Mouse (Mus musculus) common myeloid progenitor, adult 5-6 weeks (primary cell): Measurements from ENCODE around the gene Lacc1. TPM values are rescaled to one million over a fixed set of nuclear protein-coding genes. Genes with fewer than 3 reads are reported as not detected.
A peak's percentile ranks its signal among the peaks of the same experiment; 100 is the strongest.
"Not testable (repeated sequence)": the region's sequence is repeated elsewhere in the genome, so short reads cannot be mapped to it uniquely, and the experiment has no call there.

Source experiments
- ATAC-seq: replicated peaks from 2 replicates; pipeline ENCODE4 v1.8.0; 2016; ENCODE audit warnings: low read depth, mild to moderate bottlenecking, moderate TSS enrichment, inconsistent platforms; ENCODE audit not compliant: poor library complexity, severe bottlenecking
- total RNA-seq: library from RNA; stranded (forward); fragments of 200-1000, 187-1606 nt; gene quantifications from 2 replicates; pipeline ENCODE4 v1.2.3, GENCODE M21; 2017

The Lacc1 gene
- 8.4 and 10.0 TPM in 2 replicates for total RNA-seq

DNA sequence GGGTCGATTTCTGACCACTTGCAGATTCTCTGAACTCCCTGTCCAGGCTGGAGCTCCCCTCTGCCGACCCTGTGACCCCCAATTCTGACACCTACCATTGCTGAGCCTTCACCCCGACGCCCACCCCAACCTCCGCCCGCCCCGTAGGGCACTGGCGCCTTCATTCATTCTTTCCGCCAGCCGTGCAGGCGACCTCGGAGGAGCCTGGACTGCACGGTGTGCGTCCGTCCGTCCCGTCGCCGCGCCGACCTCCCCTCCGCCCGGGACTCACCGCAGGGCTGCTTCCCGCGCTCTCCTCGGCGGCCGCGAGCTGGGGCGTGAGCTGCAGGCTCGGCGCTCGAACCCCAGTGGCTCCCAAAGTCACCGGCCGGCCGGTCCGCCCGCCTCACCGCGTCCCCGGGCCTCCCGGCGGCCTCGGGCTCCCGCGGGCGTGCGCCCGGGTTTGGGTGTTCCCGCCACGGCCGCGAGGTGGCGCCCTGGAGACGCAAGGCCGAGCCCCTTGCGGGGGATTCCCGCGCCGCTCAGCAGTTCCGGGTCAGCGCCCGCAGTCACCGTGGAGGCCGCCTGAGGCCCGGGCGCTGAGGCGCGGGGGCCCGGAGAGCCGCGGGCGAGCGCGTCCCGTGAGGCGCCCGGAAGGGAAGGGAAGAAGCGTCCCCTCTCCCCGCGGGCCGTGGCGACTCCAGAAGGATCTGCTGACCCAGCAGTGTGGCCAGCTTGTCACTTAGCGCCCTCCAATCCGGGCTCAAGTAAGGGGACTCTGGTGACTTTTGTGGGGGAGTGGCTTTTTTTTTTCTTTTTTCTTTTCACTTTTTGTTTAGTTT lies at the start of gene Lacc1, which contains the start of gene Ccdc122:
Gene Lacc1, minus strand, starts transcription at position 679 of the 821 bp plus-strand sequence.
Gene Ccdc122, plus strand, starts transcription at position 547 of the 821 bp plus-strand sequence.
- ATAC-seq = peak; percentile 73

- peak; percentile 52; the same call in 1 of the 2 replicates for ATAC-seq
Measured at GRCm38 (mm10) chr14:77081248-77081647, 44.5 kb upstream of the Lacc1 start.

DNA sequence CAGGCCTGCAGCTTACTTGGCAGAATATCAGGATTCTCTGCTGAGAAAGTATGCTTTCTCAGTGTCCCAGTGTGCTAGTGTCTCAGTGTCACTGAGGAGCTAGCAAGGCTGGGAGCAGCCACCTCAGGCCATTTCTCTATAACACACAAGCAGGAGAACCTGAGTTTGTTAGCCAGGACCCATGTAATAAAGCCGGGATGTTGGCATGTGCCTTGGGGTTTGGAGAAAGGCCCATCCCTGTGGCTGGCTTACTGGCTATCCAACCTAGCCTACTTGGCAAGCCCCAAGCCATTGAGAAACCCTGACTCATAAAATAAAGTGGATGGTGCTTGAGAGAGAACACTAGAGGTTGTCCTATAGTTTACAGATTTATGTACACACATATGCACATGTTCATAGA lies 32.7 kb upstream of the Lacc1 start:
- ATAC-seq = no peak

GRCm38 (mm10) chr14:77053288-77053687 lies 16.6 kb upstream of the Lacc1 start:
- ATAC-seq = no peak

- ATAC-seq = 0 out of 2 replicates have a peak, but pooled peaks have one; percentile 5
Measured at GRCm38 (mm10) chr14:77037832-77038425, 1.2 kb upstream of the Lacc1 start.

GRCm38 (mm10) chr14:77037330-77037729 lies 626 bp upstream of the Lacc1 start:
- no peak for ATAC-seq

- no peak for ATAC-seq
Measured at GRCm38 (mm10) chr14:77034970-77035369, 1.7 kb downstream of the Lacc1 start.

DNA sequence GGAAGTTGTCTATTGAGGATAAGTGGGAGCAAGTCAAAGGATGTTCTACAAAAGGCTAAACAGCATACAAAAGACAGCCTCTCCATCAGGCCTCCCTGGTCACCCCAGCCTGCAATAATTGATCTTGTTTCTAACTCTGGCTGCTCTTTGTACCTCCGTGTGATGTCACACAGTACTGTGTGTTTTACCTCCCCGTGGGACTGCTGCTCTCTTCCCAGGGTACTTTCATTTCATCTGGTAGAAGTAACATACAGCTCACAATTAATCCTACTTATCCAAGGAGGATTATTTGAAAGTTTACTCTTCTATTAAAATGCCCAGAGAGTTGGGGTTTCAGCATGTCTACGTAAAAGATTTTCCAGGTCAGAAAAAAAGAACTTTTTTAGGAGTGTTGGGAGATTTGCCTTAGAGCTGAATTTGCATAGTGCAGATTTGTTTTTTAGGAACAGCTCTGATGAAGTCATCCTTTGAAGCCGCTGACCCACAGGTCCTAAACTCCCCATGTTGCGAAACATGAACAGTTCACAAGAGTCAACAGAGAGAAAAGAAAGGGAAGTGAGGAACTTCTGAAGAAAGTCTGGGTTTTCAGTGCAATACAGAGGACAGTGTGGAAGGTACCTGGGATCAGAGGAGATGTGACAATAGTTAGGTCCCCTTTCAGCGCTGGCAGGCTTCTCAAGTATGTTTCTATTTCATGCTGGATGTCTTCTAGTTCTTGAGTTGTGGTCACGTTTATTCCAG lies 2.4 kb downstream of the Lacc1 start:
- peak; percentile 55 for ATAC-seq

- ATAC-seq = peak; percentile 30
Measured at GRCm38 (mm10) chr14:77033391-77033790, 3.3 kb downstream of the Lacc1 start.

- no peak for ATAC-seq
Measured at GRCm38 (mm10) chr14:77032433-77032832, 4.3 kb downstream of the Lacc1 start.

- ATAC-seq = no peak
Measured at GRCm38 (mm10) chr14:77030808-77031207, 5.9 kb downstream of the Lacc1 start.

DNA sequence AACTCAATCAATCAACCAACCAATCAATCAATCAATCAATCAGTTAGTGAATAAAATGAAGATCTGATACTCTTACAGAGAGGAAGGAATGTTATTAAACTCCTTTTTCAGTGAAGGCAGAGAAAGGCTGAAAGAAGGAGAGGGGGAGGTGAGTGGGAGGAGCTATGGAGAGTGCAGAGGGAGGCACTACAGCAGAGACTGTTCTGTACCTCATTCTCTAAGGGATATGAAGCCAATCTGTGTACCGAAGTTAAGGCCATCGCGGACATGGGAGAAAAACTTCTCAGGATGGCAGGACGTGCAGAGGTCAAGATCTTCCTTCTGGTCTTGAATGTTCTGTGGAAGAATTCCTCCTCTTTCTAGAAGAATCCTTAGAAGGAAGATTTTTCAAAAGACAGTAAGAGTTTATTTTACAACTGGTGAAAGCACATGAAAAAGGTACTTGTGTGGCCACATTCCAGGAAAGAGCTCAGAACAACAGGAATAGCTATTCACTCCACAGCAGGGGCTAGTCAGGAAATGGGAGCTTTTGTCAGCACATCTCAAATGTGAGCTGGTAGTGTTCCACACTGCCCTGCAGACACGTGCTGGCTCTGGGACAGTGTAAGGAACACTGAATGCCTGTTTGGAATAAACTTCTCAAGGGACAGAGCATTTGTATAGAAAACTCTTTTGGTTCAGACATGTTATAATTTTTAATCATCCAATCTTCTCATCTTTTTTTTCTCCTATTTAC lies 7.2 kb downstream of the Lacc1 start:
- ATAC-seq = no peak

DNA sequence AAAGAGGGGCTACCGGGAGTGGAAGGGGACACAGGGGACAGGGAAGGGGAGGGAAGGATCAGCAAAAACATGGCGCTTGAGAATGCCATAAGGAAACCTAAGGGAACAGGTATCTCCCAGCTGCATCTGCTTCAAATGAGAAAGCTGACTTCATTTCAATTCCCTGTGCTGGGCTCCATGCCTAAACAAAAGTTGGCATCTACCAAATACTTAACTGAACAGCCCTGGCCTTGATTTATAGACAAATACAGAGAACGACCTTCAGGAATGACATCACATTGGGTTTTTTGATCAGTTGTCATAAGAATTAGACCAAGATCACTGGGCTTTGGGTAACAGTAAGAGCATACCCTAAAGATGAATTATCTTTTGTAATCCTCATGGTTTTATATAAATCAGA lies 12.2 kb downstream of the Lacc1 start:
- no peak for ATAC-seq

- 0 out of 2 replicates have a peak, but pooled peaks have one; percentile 42 for ATAC-seq
Measured at GRCm38 (mm10) chr14:77017211-77017610, 19.5 kb downstream of the Lacc1 start.

DNA sequence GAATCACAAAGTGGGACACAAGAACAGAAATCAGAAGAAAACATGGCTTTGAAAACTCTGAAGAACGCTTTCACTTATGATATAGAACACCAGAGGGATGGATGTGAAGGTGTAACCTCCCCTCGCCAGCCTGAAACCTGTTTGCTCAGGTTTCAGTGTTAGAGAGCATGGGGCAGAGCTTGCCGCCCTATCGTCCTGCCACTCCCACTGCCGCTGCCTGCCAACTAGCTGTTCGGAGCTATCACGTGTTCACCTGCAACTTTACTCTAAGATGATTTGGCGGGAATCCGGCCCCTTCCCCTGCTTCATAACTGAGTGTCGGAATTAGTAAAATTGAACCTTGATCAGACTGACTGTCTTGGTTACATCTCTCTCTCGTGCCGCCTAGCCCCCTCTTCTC lies 19.9 kb downstream of the Lacc1 start:
- ATAC-seq = not testable (repeated sequence)

DNA sequence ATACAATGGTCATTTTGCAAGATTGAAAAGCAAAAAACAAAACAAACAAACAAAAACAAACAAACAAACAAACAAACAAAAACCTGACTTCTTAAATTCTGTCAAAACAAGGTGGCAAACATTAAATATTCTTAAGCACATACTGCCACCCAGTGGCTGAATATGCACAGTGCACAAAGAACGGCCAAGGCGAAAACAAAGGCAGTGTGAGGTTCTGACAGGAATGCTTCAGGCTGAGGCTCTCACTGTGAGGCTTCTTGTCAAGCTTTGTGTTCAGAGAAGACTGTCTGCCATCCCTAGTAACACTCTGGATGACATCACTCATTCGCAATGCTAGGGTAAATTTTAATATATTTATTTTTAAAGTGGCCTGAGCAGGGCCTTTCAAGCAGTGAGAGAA lies 24.9 kb downstream of the Lacc1 start:
- ATAC-seq = peak; percentile 79; the same call in 1 of the 2 replicates

DNA sequence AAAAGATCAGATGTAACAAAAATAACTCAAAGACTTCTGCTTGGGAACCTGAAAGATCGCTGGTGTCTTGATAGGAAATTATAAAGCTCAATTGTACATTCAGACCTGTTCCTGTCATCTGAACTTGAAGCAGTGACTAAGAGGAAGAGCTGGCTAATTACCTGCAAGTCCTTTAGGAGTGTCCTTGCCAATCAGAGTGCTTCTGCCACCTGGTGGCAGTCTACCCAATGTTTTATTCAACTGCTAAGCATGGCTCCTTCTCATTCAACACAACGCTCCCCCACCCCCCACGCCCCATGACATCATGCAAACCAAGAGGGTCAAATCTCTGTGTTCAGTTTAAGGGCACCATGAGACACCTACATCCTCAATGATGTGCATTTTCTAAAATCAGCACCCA lies 28.5 kb downstream of the Lacc1 start:
- peak; percentile 79 for ATAC-seq

- ATAC-seq = no peak
Measured at GRCm38 (mm10) chr14:77005566-77005965, 31.1 kb downstream of the Lacc1 start.

- ATAC-seq = no peak
Measured at GRCm38 (mm10) chr14:77004740-77005139, 32.0 kb downstream of the Lacc1 start.

DNA sequence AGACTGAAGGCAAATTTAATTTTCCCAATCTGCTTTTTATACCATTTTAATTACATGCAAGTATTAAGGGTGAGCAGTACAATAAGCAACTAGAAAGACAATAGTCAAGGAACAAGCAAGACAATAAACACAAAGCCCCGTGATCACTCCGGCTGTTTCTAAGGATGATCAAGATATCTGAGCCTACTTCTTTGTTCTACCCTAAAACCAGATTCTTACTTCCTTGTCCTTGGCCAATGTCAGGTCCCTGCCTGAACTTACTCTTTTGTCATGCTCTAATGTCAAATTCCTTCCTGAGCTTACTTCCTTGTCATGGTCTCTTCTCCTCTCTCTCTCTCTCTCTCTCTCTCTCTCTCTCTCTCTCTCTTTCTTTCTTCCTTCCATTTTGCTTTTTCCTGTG lies 46.4 kb downstream of the Lacc1 start:
- ATAC-seq = not testable (repeated sequence)
